Mouse (Mus musculus): Measurements from ENCODE around the gene Wiz.

GRCm38 (mm10) chr17:32334921-32335320 lies 54.3 kb downstream of the Wiz start:
- TF ChIP-seq CTCF (IDR thresholded peaks at IDR 0.05; ENCODE audit: low read depth): no peak
- TF ChIP-seq EP300 (IDR thresholded peaks at IDR 0.05; ENCODE audit: low read depth): no peak

Measured in liver, postnatal 0 days (tissue).